Comparison of ENCODE assay signal across 11 mouse cellular contexts in the genomic region with DNA sequence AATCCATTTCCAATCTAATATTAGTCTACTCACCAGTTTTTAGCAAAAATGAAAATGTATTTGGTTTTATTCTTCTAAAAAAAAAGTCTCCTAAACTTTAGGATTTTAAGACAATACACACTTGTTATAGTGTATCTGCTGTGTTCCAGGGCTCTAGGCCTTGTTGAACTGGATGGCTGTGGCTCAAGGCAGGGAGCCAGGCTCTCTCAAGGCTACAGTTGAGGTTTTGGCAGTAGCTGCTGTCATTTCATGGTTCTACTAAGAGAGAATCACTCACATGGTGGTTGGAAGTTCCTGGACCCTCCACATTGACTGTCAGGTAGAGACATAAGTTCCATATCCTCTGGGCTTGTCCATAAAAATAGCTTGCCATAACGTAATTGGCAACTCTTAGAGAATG.
"Had no signal": no experiment of that assay in that cellular context is flagged by ENCODE, and none has a peak within 500 bp of the region (broad histone marks: within the 10 kb centered on the region; RNA-seq: fewer than 3 reads in every experiment).

No protein-coding gene starts in this region.

- DNase-seq: kidney, postnatal 10 days; kidney, postnatal 36 days; liver, embryonic 13.5 days; lung, adult 2 months; lung, postnatal 14 days; lung, postnatal 4 days; midbrain, embryonic 14.5 days; retina, postnatal 1 day; right cerebral cortex, postnatal 25 days; spleen, adult 18-20 months; thymus, postnatal 36 days had no signal
